Mouse (Mus musculus) midbrain, embryonic 10.5 days (tissue): ENCODE data around the gene Rpl22l1. TPM values are rescaled to one million over a fixed set of nuclear protein-coding genes. Genes with fewer than 3 reads are reported as not detected.

Experiments
- DNase-seq: peaks from one replicate; pipeline ENCODE4 v3.0.0-alpha.2; 2017; ENCODE audit warnings: low spot score
- H3K27ac ChIP-seq: fragments of 300-500 bp; sonication (generic); replicated peaks from 2 replicates; pipeline ENCODE4 v1.5.1; 2016; ENCODE audit warnings: mild to moderate bottlenecking
- H3K27me3 ChIP-seq: fragments of 300-500 bp; sonication (generic); 2 replicates; pipeline ENCODE4 v1.6.1; 2016; ENCODE audit warnings: low read depth, mild to moderate bottlenecking; ENCODE audit not compliant: poor library complexity, severe bottlenecking
- H3K36me3 ChIP-seq: fragments of 300-500 bp; sonication (generic); 2 replicates; pipeline ENCODE4 v1.6.1; 2016; ENCODE audit warnings: mild to moderate bottlenecking, moderate library complexity
- H3K4me1 ChIP-seq: fragments of 300-500 bp; sonication (generic); 2 replicates; pipeline ENCODE4 v1.6.1; 2016
- H3K4me3 ChIP-seq: fragments of 300-500 bp; sonication (generic); 2 replicates; pipeline ENCODE4 v1.5.1; 2016; ENCODE audit warnings: mild to moderate bottlenecking, moderate library complexity
- H3K9me3 ChIP-seq: fragments of 300-500 bp; sonication (generic); replicated peaks from 2 replicates; pipeline ENCODE4 v1.6.1; 2016; ENCODE audit warnings: mild to moderate bottlenecking
- WGBS: fragments of 180-500 bp; shearing (Covaris S2); methylation state at CpG from one replicate; pipeline ENCODE4 v1.1.7; 2016; 5-methylcytosine and 5-hydroxymethylcytosine counted together
- polyA plus RNA-seq: library from polyadenylated mRNA; unstranded; fragments of >200 nt; fragmentation: Nextera tagmentation; extraction: Ambion mirVana; gene quantifications from 2 replicates; pipeline ENCODE4 v1.2.1, GENCODE M21; 2016

The Rpl22l1 gene
- polyA plus RNA-seq, 1 experiment from 2014 or later, result 327 TPM

- peaks cover 9% of the 10 kb centered on the region for H3K4me1 ChIP-seq
- WGBS, result 96% methylated on average over 2 of the region's 2 CpGs
- H3K4me3 ChIP-seq, result no peak overlapping the region
- no peak for DNase-seq
- no peak overlapping the region for H3K27ac ChIP-seq
- no peaks in the 10 kb centered on the region for H3K36me3 ChIP-seq
- H3K9me3 ChIP-seq, result peaks cover 7% of the 10 kb centered on the region
- H3K27me3 ChIP-seq, result peaks cover 32% of the 10 kb centered on the region
These were observed 21.1 kb upstream of the Rpl22l1 start for GRCm38 (mm10) chr3:28784176-28784575.

DNA sequence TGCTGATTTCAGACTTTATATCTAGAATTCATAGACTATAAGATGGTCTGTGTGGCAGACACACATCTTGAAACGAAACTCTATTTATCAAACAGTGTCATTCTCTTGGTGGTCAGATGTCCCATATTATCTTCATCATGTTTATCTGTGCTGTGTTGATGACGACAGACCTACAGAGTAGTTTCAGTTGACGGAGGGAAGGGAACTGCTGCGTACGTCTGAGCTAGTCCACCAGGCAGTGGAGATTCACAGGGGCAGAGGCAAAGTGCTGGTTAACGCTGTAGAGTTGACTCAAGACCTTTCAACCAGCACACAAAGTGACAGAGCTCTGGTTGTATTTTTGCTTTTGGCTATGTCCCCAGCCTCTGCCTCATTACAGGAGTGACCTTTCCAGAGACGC lies 10.4 kb upstream of the Rpl22l1 start:
- no peaks in the 10 kb centered on the region for H3K36me3 ChIP-seq
- no peak for DNase-seq
- no peaks in the 10 kb centered on the region for H3K27me3 ChIP-seq
- WGBS, result 91% methylated on average over 7 of the region's 7 CpGs
- H3K4me3 ChIP-seq, result no peak overlapping the region
- no peaks in the 10 kb centered on the region for H3K9me3 ChIP-seq
- H3K27ac ChIP-seq, result no peak overlapping the region
- no peaks in the 10 kb centered on the region for H3K4me1 ChIP-seq

- Histone ChIP-seq H3K4me1 (peaks cover 15% of the 10 kb centered on the region), H3K9me3 (no peaks in the 10 kb centered on the region), H3K4me3 (no peak overlapping the region), H3K36me3 (peaks cover 29% of the 10 kb centered on the region), H3K27me3 (no peaks in the 10 kb centered on the region), H3K27ac (no peak overlapping the region)
- WGBS, result 93% methylated on average over 4 of the region's 4 CpGs
- no peak for DNase-seq
These were observed 2.9 kb downstream of the Rpl22l1 start for GRCm38 (mm10) chr3:28808039-28808643.

GRCm38 (mm10) chr3:28811441-28811840 lies 6.2 kb downstream of the Rpl22l1 start:
- Histone ChIP-seq H3K4me1 (peaks cover 5% of the 10 kb centered on the region; the same call in 1 of the 2 replicates), H3K9me3 (no peaks in the 10 kb centered on the region), H3K4me3 (no peak overlapping the region), H3K27ac (no peak overlapping the region), H3K27me3 (no peaks in the 10 kb centered on the region), H3K36me3 (peaks cover 28% of the 10 kb centered on the region)
- 82% methylated on average over 4 of the region's 4 CpGs for WGBS
- DNase-seq, result no peak

DNA sequence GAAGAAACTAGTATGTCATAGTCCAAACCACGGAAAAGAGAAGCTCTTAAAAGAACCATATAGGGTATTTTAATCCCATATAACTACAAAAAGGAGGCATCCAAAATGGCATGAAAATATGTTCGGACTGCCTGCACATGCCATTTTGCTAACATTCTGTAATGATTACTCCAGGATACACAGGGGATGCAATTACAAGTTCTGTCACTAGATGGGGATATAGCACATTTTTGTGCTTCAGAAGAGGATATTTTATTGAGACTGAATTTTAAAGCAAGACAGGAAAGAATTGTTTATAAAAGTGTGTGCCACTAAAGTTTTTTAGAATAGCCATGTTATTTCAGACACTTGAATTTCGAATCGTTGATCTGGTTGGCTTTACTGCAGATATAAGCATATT lies 9.1 kb downstream of the Rpl22l1 start:
- Histone ChIP-seq H3K27me3 (no peaks in the 10 kb centered on the region), H3K36me3 (no peaks in the 10 kb centered on the region), H3K9me3 (no peaks in the 10 kb centered on the region), H3K4me1 (no peaks in the 10 kb centered on the region), H3K27ac (no peak overlapping the region), H3K4me3 (no peak overlapping the region)
- no peak for DNase-seq
- WGBS, result 14% methylated on average over 4 of the region's 4 CpGs

GRCm38 (mm10) chr3:28816010-28816540 lies 10.8 kb downstream of the Rpl22l1 start:
- DNase-seq, result no peak
- no peaks in the 10 kb centered on the region for H3K36me3 ChIP-seq
- no peaks in the 10 kb centered on the region for H3K27me3 ChIP-seq
- H3K4me1 ChIP-seq, result no peaks in the 10 kb centered on the region
- no peak overlapping the region for H3K4me3 ChIP-seq
- H3K27ac ChIP-seq, result no peak overlapping the region
- H3K9me3 ChIP-seq, result no peaks in the 10 kb centered on the region
- 80% methylated on average over 4 of the region's 4 CpGs for WGBS

DNA sequence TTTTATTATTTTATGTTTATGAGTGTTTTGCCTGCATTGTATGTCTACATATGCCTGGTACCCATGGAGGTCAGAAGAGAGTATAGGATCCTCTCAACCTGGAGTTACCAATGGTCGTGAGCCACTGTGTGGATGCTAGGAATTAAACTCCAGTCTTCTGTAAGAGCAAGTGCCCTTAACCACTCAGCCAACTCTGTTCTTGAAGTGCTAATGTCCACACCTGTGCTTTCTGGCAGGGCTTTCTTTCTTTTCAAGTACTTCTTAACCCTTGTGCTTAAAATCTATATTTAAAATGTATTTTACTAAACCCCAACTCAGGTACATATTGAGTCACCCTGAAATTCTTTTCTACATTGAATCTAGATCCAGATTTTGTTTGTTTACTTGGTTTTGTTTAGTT lies 21.0 kb downstream of the Rpl22l1 start:
- Histone ChIP-seq H3K9me3 (no peaks in the 10 kb centered on the region), H3K27me3 (no peaks in the 10 kb centered on the region), H3K4me3 (no peak overlapping the region), H3K36me3 (no peaks in the 10 kb centered on the region), H3K4me1 (no peaks in the 10 kb centered on the region), H3K27ac (no peak overlapping the region)
- no peak for DNase-seq
- WGBS, result 91% methylated on average over 1 of the region's 1 CpGs

- DNase-seq, result no peak
- 79% methylated on average over 2 of the region's 2 CpGs for WGBS
- Histone ChIP-seq H3K27ac (no peak overlapping the region), H3K4me1 (no peaks in the 10 kb centered on the region), H3K9me3 (no peaks in the 10 kb centered on the region), H3K36me3 (no peaks in the 10 kb centered on the region), H3K4me3 (no peak overlapping the region), H3K27me3 (no peaks in the 10 kb centered on the region)
These were observed 22.4 kb downstream of the Rpl22l1 start for GRCm38 (mm10) chr3:28827605-28828004.

DNA sequence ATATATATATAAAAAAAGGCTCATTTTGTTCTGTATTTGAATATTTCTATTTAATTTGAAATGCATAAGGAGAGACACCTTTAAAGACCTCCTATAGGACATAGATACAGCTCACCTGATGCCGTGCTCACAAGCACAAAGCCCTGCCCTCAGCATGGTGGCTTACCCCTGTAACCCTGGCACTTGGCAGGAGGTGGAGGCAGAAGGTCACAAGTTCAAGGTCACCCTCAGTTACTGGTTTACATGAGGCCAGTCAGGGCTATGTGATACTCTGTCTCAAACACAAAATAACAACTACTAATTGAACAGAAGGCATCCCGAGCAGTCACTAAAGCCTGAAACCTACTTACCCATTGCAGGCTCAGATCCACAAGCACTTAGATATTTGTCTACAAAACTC lies 24.2 kb downstream of the Rpl22l1 start:
- Histone ChIP-seq H3K4me3 (no peak overlapping the region), H3K27me3 (no peaks in the 10 kb centered on the region), H3K9me3 (no peaks in the 10 kb centered on the region), H3K27ac (no peak overlapping the region), H3K4me1 (no peaks in the 10 kb centered on the region), H3K36me3 (no peaks in the 10 kb centered on the region)
- 95% methylated on average over 2 of the region's 2 CpGs for WGBS
- no peak for DNase-seq

DNA sequence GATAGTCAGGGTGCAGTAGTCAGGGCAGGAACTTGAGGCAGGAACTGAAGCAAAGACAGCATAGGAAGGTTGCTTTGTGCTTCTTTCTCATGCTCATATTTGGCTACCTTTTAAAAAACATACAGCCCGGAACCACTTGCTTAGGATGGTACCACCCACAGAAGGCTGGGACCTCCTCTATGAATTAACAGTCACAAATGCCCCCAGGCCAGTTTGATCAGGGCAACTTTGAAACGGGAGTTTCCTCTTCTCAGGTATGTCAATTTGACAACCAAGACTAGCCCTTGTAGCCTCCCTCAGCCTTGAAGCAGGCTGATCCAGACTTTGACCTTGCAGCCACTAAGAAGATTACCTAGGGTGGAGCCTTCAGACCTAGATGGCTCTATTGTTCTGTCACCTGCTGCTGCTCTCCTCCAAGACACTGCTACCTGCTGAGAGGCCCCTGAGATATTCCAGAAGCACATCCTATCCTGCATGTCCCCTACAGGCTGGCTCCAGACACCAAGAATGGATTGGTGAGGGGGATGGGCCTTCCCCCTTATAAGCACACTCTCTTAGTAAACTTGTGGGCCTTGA lies 31.6 kb downstream of the Rpl22l1 start:
- WGBS, result 77% methylated on average over 2 of the region's 2 CpGs
- DNase-seq, result no peak
- H3K36me3 ChIP-seq, result no peaks in the 10 kb centered on the region
- no peaks in the 10 kb centered on the region for H3K9me3 ChIP-seq
- no peak overlapping the region for H3K27ac ChIP-seq
- no peak overlapping the region for H3K4me3 ChIP-seq
- no peaks in the 10 kb centered on the region for H3K27me3 ChIP-seq
- H3K4me1 ChIP-seq, result peaks cover 2% of the 10 kb centered on the region; the same call in 1 of the 2 replicates

DNA sequence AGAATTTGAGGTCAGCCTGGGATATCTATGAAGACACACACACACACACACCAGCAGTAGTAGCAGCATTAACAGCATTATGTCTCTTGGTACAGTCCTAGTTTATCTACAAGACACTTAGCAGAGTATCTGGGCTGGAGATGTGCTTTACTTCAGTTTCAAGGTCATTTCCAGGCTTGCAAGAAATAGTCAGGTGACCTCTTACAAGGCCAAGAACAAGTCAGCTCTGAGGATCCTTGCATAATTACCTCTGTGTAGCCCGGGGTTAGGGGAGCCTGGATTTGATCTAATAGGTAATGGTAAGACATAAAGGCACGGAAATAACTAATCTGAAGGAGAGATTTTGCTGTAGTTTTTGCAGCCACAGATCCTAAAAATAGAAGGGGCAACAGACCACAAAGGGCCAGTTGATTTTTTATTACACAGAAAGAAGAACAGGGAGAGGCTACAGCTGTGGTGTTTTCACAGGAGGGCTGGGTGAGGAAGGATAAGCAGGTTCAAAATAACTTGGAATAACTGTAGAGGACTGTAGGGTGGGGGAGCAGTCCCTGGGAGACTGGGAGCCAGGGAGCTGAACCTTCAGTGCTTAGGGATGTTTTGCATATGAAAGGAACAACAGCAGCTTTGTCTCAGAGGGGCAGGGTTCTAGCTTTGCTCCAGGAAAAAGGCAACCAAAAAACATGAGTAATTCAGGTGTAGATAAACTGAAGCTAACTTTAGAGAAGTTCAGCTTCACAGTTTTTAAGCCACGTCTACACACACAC lies 36.8 kb downstream of the Rpl22l1 start:
- no peaks in the 10 kb centered on the region for H3K9me3 ChIP-seq
- H3K36me3 ChIP-seq, result no peaks in the 10 kb centered on the region
- 35% methylated on average over 3 of the region's 3 CpGs for WGBS
- peak overlapping the region; percentile 49; the same call in 1 of the 2 replicates for H3K27ac ChIP-seq
- H3K4me1 ChIP-seq, result peaks cover 22% of the 10 kb centered on the region
- DNase-seq, result no peak
- H3K4me3 ChIP-seq, result no peak overlapping the region
- no peaks in the 10 kb centered on the region for H3K27me3 ChIP-seq

- H3K4me3 ChIP-seq, result no peak overlapping the region
- no peaks in the 10 kb centered on the region for H3K27me3 ChIP-seq
- 33% methylated on average over 8 of the region's 8 CpGs for WGBS
- peaks cover 22% of the 10 kb centered on the region for H3K4me1 ChIP-seq
- DNase-seq, result no peak
- H3K27ac ChIP-seq, result no peak overlapping the region
- no peaks in the 10 kb centered on the region for H3K9me3 ChIP-seq
- H3K36me3 ChIP-seq, result no peaks in the 10 kb centered on the region
These were observed 38.0 kb downstream of the Rpl22l1 start for GRCm38 (mm10) chr3:28843231-28843630.

DNA sequence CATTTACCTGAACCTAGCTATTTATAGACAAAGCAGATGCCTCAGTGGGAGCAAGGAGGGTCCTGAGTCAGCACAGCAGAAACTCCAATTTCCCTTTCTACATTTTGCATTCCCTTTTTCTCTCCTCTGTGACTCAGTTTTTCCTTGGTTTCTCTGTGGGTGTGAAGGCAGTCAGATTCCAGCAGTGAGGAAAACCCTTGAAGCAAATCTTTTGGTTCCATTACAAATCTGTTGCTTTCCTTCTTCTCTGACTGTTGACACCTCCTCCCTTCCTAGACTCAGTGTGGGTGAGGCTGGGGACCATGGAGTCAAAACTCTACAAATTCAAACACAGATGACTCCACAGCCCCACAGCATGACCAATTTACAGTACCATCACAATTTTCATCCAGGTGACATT lies 41.9 kb downstream of the Rpl22l1 start:
- no peak overlapping the region for H3K4me3 ChIP-seq

More for the DNA sequence above, 41.9 kb downstream of the Rpl22l1 start:
- Histone ChIP-seq H3K9me3 (peaks cover 4% of the 10 kb centered on the region; the same call in 1 of the 2 replicates), H3K4me1 (peaks cover 18% of the 10 kb centered on the region), H3K36me3 (no peaks in the 10 kb centered on the region), H3K27me3 (no peaks in the 10 kb centered on the region), H3K27ac (no peak overlapping the region)
- DNase-seq, result no peak
